Mouse (Mus musculus) erythroblast, embryonic 14.5 days (primary cell): ENCODE results near the gene 4933417A18Rik.

Experiments used
- GATA1 ChIP-seq: IDR thresholded peaks from 2 replicates; pipeline ENCODE4 v1.6.1; 2012; ENCODE audit warnings: low read length, inconsistent platforms, mixed read lengths
- TAL1 ChIP-seq: IDR thresholded peaks from 3 replicates; pipeline ENCODE4 v1.6.1; 2012; ENCODE audit warnings: low read length, inconsistent platforms, mixed read lengths

- no peak for TF ChIP-seq TAL1
- no peak for TF ChIP-seq GATA1
Observed at GRCm38 (mm10) chr13:34892871-34893270, 31.3 kb upstream of the 4933417A18Rik start.
